Mouse (Mus musculus) heart, adult 2 months (tissue): ENCODE results near the gene Rps25.

Experiments
- CTCF ChIP-seq: fragments of 200-600 bp; IDR thresholded peaks from 2 replicates; pipeline ENCODE4 v1.8.1; 2022; ENCODE audit warnings: antibody characterized with exemption, mild to moderate bottlenecking, moderate library complexity
- POLR2A ChIP-seq: fragments of 200-500 bp; IDR thresholded peaks from 2 replicates; pipeline ENCODE4 v1.6.1; 2011; ENCODE audit warnings: mild to moderate bottlenecking, low read depth, low read length, control low read depth; ENCODE audit not compliant: insufficient read depth

- TF ChIP-seq CTCF = no peak
- TF ChIP-seq POLR2A = no peak
Measured at GRCm38 (mm10) chr9:44384596-44384995, 22.3 kb upstream of the Rps25 start.
